Mouse (Mus musculus) neural tube, embryonic 11.5 days (tissue): ENCODE measurements around the gene Olfr51. TPM values are rescaled to one million over a fixed set of nuclear protein-coding genes. Genes with fewer than 3 reads are reported as not detected.

ENCODE experiments used
- ATAC-seq: fragments of 200-750 bp; cut with Nextera tagmentation; 2 replicates; pipeline ENCODE4 v1.8.0; 2017; ENCODE audit warnings: moderate number of reproducible peaks, mild to moderate bottlenecking, moderate TSS enrichment, moderate library complexity; ENCODE audit not compliant: insufficient read depth, low FRiP score, low TSS enrichment
- DNase-seq: peaks from one replicate; pipeline ENCODE4 v3.0.0-alpha.2; 2015; ENCODE audit warnings: low spot score
- H3K27ac ChIP-seq: fragments of 300-500 bp; sonication (generic); 2 replicates; pipeline ENCODE4 v1.5.1; 2014; ENCODE audit warnings: low read depth, mild to moderate bottlenecking, low read length
- H3K27me3 ChIP-seq: fragments of 300-500 bp; sonication (generic); 2 replicates; pipeline ENCODE4 v1.6.1; 2014; ENCODE audit warnings: mild to moderate bottlenecking, low read length, mixed read lengths; ENCODE audit not compliant: control insufficient read depth, insufficient read depth
- H3K36me3 ChIP-seq: fragments of 300-500 bp; sonication (generic); 2 replicates; pipeline ENCODE4 v1.6.1; 2014; ENCODE audit warnings: mild to moderate bottlenecking, low read length, moderate library complexity, mixed read lengths; ENCODE audit not compliant: control insufficient read depth, insufficient read depth
- H3K4me1 ChIP-seq: fragments of 300-500 bp; sonication (generic); 2 replicates; pipeline ENCODE4 v1.6.1; 2014; ENCODE audit warnings: low read length, mixed read lengths; ENCODE audit not compliant: control insufficient read depth, insufficient read depth
- H3K4me2 ChIP-seq: fragments of 300-500 bp; sonication (generic); 2 replicates; pipeline ENCODE4 v1.6.1; 2014; ENCODE audit warnings: low read depth, mild to moderate bottlenecking, moderate library complexity
- H3K4me3 ChIP-seq: fragments of 300-500 bp; sonication (generic); 2 replicates; pipeline ENCODE4 v1.5.1; 2014; ENCODE audit warnings: low read depth, low read length
- H3K9ac ChIP-seq: fragments of 300-500 bp; sonication (generic); 2 replicates; pipeline ENCODE4 v1.6.1; 2014; ENCODE audit warnings: mild to moderate bottlenecking, low read length
- H3K9me3 ChIP-seq: fragments of 300-500 bp; sonication (generic); 2 replicates; pipeline ENCODE4 v1.6.1; 2016; ENCODE audit warnings: low read length; ENCODE audit not compliant: control insufficient read depth
- WGBS: fragments of 180-500 bp; shearing (Covaris S2); extraction: QIAGEN DNeasy Blood & Tissue Kit; methylation state at CpG from one replicate; pipeline ENCODE4 v1.1.7; 2014; 5-methylcytosine and 5-hydroxymethylcytosine counted together
- polyA plus RNA-seq: library from polyadenylated mRNA; unstranded; fragments of >200 nt; fragmentation: Nextera tagmentation; extraction: Ambion mirVana; gene quantifications from 2 replicates; pipeline ENCODE4 v1.2.1, GENCODE M21; 2014

Olfr51 gene
- not detected in 2 replicates for polyA plus RNA-seq

DNA sequence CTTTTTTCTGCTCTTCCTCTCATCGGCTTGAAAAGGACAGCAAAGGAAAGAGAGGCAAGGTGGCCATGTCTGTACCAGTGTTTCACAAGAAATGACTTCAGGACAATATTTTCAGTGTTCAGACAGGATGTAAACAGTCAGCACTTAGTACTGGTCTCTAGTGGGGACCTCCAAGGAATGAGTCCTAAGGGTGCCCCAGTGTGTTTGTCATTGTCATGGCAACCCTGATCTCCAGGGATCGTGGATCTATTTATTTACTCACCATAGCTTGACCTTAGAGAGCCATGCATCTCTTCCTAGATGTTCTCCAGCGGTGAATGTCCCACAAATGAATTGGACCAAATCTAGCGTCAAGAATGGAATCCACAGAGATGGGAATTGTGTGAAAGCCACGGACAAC, at the start of gene Olfr51:
Olfr51 (plus strand) TSS at position 301 of the 400 bp plus-strand sequence.
- ATAC-seq (no peak), DNase-seq (no peak)
- Histone ChIP-seq H3K9ac (no peak within 1 kb of the TSS), H3K9me3 (no peaks in the 10 kb centered on the region), H3K36me3 (no peaks in the 10 kb centered on the region), H3K27ac (no peak within 1 kb of the TSS), H3K4me2 (no peak within 1 kb of the TSS), H3K4me1 (no peaks in the 10 kb centered on the region), H3K27me3 (no peaks in the 10 kb centered on the region), H3K4me3 (no peak within 1 kb of the TSS)
- WGBS: 80% methylated on average over 5 of the region's 5 CpGs

GRCm38 (mm10) chr11:50953665-50954064, 49.7 kb upstream of the Olfr51 start, which contains the start of gene Prop1:
TSS of gene Prop1 (minus strand) at chr11:50953765.
- Histone ChIP-seq H3K4me2 (no peak within 1 kb of the TSS), H3K4me3 (no peak within 1 kb of the TSS), H3K36me3 (no peaks in the 10 kb centered on the region), H3K27ac (no peak within 1 kb of the TSS), H3K4me1 (no peaks in the 10 kb centered on the region), H3K9ac (no peak within 1 kb of the TSS), H3K27me3 (no peaks in the 10 kb centered on the region), H3K9me3 (no peaks in the 10 kb centered on the region)
- ATAC-seq: no peak
- DNase-seq: no peak
- WGBS: 72% methylated on average over 5 of the region's 6 CpGs

GRCm38 (mm10) chr11:50964886-50965285, 38.5 kb upstream of the Olfr51 start:
- Histone ChIP-seq H3K4me1 (no peaks in the 10 kb centered on the region), H3K9ac (no peak overlapping the region), H3K9me3 (no peaks in the 10 kb centered on the region), H3K4me3 (no peak overlapping the region), H3K36me3 (no peaks in the 10 kb centered on the region), H3K4me2 (no peak overlapping the region), H3K27ac (no peak overlapping the region), H3K27me3 (no peaks in the 10 kb centered on the region)
- DNase-seq (no peak), ATAC-seq (no peak)
- 83% methylated on average over 2 of the region's 2 CpGs for WGBS

- no peaks in the 10 kb centered on the region for H3K4me1 ChIP-seq
- H3K27me3 ChIP-seq: no peaks in the 10 kb centered on the region
- no peaks in the 10 kb centered on the region for H3K36me3 ChIP-seq
- WGBS: 93% methylated on average over 11 of the region's 11 CpGs
- DNase-seq (no peak), ATAC-seq (no peak)
- H3K4me3 ChIP-seq: no peak within 1 kb of the TSS
- H3K9me3 ChIP-seq: no peaks in the 10 kb centered on the region
- no peak within 1 kb of the TSS for H3K4me2 ChIP-seq
- no peak within 1 kb of the TSS for H3K27ac ChIP-seq
- no peak within 1 kb of the TSS for H3K9ac ChIP-seq
Measured at GRCm38 (mm10) chr11:50966230-50966629, 37.2 kb upstream of the Olfr51 start, which contains the start of gene Olfr1378. TSS of gene Olfr1378 (plus strand) at chr11:50966530.

DNA sequence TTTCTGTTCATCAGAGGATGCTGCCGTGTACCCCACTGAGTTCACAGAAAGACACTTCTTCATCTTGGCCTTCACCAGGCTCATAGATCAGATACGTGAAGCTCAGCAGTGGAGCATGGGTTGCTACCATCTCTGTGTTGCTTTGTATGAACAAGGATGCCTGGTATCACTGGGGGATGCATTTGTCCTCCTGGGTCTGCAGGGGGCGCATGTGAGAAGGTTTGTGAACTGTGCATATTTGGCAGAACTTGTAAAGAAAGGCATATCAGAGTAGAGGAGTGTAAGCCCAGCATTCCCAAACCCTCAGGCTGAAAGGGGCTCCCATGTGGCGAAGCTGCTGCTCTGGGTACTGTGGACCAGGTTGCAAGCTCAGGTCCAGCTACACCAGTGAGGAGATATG, 26.2 kb upstream of the Olfr51 start:
- Histone ChIP-seq H3K9ac (no peak overlapping the region), H3K9me3 (no peaks in the 10 kb centered on the region), H3K4me3 (no peak overlapping the region), H3K36me3 (no peaks in the 10 kb centered on the region), H3K27ac (no peak overlapping the region), H3K27me3 (no peaks in the 10 kb centered on the region), H3K4me1 (no peaks in the 10 kb centered on the region), H3K4me2 (no peak overlapping the region)
- DNase-seq: no peak
- no peak for ATAC-seq
- WGBS: 66% methylated on average over 4 of the region's 4 CpGs

- Histone ChIP-seq H3K9ac (no peak within 1 kb of the TSS), H3K4me2 (no peak within 1 kb of the TSS), H3K36me3 (no peaks in the 10 kb centered on the region), H3K27ac (no peak within 1 kb of the TSS), H3K4me3 (no peak within 1 kb of the TSS), H3K4me1 (no peaks in the 10 kb centered on the region), H3K27me3 (no peaks in the 10 kb centered on the region), H3K9me3 (no peaks in the 10 kb centered on the region)
- DNase-seq: no peak
- ATAC-seq: no peak
- 76% methylated on average over 5 of the region's 5 CpGs for WGBS
Measured at GRCm38 (mm10) chr11:50981667-50982066, 21.7 kb upstream of the Olfr51 start, which contains the start of gene Olfr1377. TSS of gene Olfr1377 (plus strand) at chr11:50981967.

DNA sequence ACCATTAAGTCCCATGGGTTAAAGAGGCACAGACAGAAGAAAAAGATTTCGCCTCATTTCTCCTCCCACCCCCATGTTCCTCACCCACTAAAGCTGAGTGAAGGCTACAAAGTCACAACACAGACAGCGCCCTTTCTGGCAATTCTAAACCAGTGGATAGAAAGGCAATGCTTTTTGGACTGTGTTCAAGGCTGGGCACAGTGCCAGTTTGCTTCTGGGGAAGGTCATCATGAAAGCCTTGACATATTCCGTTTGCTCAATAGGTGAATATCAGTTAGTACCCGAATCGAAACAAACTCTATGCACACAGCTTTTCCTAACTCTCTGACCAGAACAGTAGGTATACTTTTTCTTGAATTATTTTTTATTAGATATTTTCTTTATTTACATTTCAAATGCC, 8.4 kb downstream of the Olfr51 start:
- H3K27ac ChIP-seq: no peak overlapping the region
- no peaks in the 10 kb centered on the region for H3K9me3 ChIP-seq
- no peaks in the 10 kb centered on the region for H3K4me1 ChIP-seq
- WGBS: 91% methylated on average over 5 of the region's 5 CpGs
- H3K4me3 ChIP-seq: no peak overlapping the region
- H3K27me3 ChIP-seq: no peaks in the 10 kb centered on the region
- DNase-seq (no peak), ATAC-seq (no peak)
- H3K4me2 ChIP-seq: no peak overlapping the region
- H3K9ac ChIP-seq: no peak overlapping the region
- H3K36me3 ChIP-seq: no peaks in the 10 kb centered on the region

GRCm38 (mm10) chr11:51013936-51014335, 10.5 kb downstream of the Olfr51 start, which contains the start of gene Olfr54:
TSS of gene Olfr54 (plus strand) at chr11:51014236.
- H3K4me3 ChIP-seq: no peak within 1 kb of the TSS
- WGBS: 65% methylated on average over 1 of the region's 1 CpGs
- DNase-seq (no peak), ATAC-seq (no peak)
- no peaks in the 10 kb centered on the region for H3K36me3 ChIP-seq
- no peak within 1 kb of the TSS for H3K27ac ChIP-seq
- H3K4me2 ChIP-seq: no peak within 1 kb of the TSS
- no peaks in the 10 kb centered on the region for H3K9me3 ChIP-seq
- H3K4me1 ChIP-seq: no peaks in the 10 kb centered on the region
- no peaks in the 10 kb centered on the region for H3K27me3 ChIP-seq
- no peak within 1 kb of the TSS for H3K9ac ChIP-seq

- DNase-seq (no peak), ATAC-seq (no peak)
- 63% methylated on average over 2 of the region's 2 CpGs for WGBS
Measured at GRCm38 (mm10) chr11:51016341-51016740, 12.9 kb downstream of the Olfr51 start.

More at GRCm38 (mm10) chr11:51016341-51016740, 12.9 kb downstream of the Olfr51 start:
- Histone ChIP-seq H3K36me3 (no peaks in the 10 kb centered on the region), H3K4me1 (no peaks in the 10 kb centered on the region), H3K27ac (no peak overlapping the region), H3K4me2 (no peak overlapping the region), H3K4me3 (no peak overlapping the region), H3K9me3 (no peaks in the 10 kb centered on the region), H3K27me3 (no peaks in the 10 kb centered on the region), H3K9ac (no peak overlapping the region)
